ENCODE assay signal across 8 mouse cellular contexts in genomic region chr13:34873801-34874681, GRCm38 (mm10). TPM values are rescaled to one million over a fixed set of nuclear protein-coding genes. Genes with fewer than 3 reads are reported as not detected.
DNase-seq lines count a peak whose midpoint lies in the region; ATAC-seq and TF ChIP-seq lines count a peak whose summit lies in the region.

No protein-coding gene starts in this region.

- ATAC-seq in activated CD4-positive, CD25-positive, alpha-beta regulatory T cell, adult 4 months = peak; percentile 58

- TF ChIP-seq POLR2A in cortical plate, adult 2 months (IDR thresholded peaks at IDR 0.05; ENCODE audit: extremely low read depth, insufficient read depth, low read length) = peak; percentile 58

- H3K9me3 ChIP-seq in megakaryocyte, embryonic 14.5 days = no peaks in the 10 kb centered on the region

- no peaks in the 10 kb centered on the region for H3K27me3 ChIP-seq in megakaryocyte, embryonic 14.5 days (replicated peaks)

- H3K27ac ChIP-seq in cortical plate, adult 2 months (ENCODE audit: insufficient read depth, low read length) = 0 out of 2 replicates have a peak overlapping the region, but pooled peaks have one; percentile 1

- H3K36me3 ChIP-seq in megakaryocyte, embryonic 14.5 days (replicated peaks; ENCODE audit: low read length) = no peaks in the 10 kb centered on the region

- H3K4me3 ChIP-seq in cortical plate, adult 2 months (ENCODE audit: insufficient read depth, low read length) = peak overlapping the region; percentile 71
- H3K4me3 ChIP-seq in megakaryocyte, embryonic 14.5 days (replicated peaks) = peak overlapping the region; percentile 95

- DNase-seq in gastrocnemius, adult 8-10 months (ENCODE audit: low spot score in 2 of 2) = peak; percentile 85 to 94
- peak; percentile 74 for DNase-seq in hindlimb bud, embryonic 11.5 days (ENCODE audit: extremely low spot score, low read depth, low spot score)
- DNase-seq in left cerebral cortex, adult 8-10 months (ENCODE audit: low spot score in 2 of 2) = peak; percentile 82 to 94
- DNase-seq in right cerebral cortex, postnatal 10 days (ENCODE audit: low spot score in 2 of 2) = peak; percentile 97 to 98
- DNase-seq in urinary bladder, postnatal 25 days (ENCODE audit: low spot score) = peak; percentile 89

- no peaks in the 10 kb centered on the region for H3K4me1 ChIP-seq in cortical plate, adult 2 months (ENCODE audit: control insufficient read depth, insufficient read depth, low read length)
- peaks cover 25% of the 10 kb centered on the region for H3K4me1 ChIP-seq in megakaryocyte, embryonic 14.5 days

- no peak for TF ChIP-seq CTCF in cortical plate, adult 2 months (IDR thresholded peaks at IDR 0.05; ENCODE audit: extremely low read depth, insufficient read depth, low read length)

RNA-seq across cellular contexts. Expression of gene Prpf4b, which starts 1.1 kb away (rescaled TPM):
- 10 to 100 TPM; 56.8 to 90.8 TPM for polyA plus RNA-seq in activated CD4-positive, CD25-positive, alpha-beta regulatory T cell, adult 4 months (2017; shearing (Covaris generic))
- polyA plus RNA-seq in cortical plate, adult 2 months (2012; rRNA removed) = 91.6 and 103 TPM in 2 replicates
- total RNA-seq in gastrocnemius, adult 8-10 months (2022) = 10 to 100 TPM; 17.6 to 24.7 (median 19.7) TPM
- total RNA-seq in left cerebral cortex, adult 8-10 months (2022) = 10 to 100 TPM; 57.2 to 81.4 (median 72.1) TPM
- polyA plus RNA-seq in megakaryocyte, embryonic 14.5 days (2012; ENCODE audit: insufficient read depth, low replicate concordance) = 0.66 and 7.4 TPM in 2 replicates

RNA-seq across cellular contexts. Expression of gene Fam217a, which starts 50.1 kb away (rescaled TPM):
- not detected for polyA plus RNA-seq in activated CD4-positive, CD25-positive, alpha-beta regulatory T cell, adult 4 months (2017; shearing (Covaris generic))
- polyA plus RNA-seq in cortical plate, adult 2 months (2012; rRNA removed) = 0.68 and 0.88 TPM in 2 replicates
- total RNA-seq in gastrocnemius, adult 8-10 months (2022) = not detected
- total RNA-seq in left cerebral cortex, adult 8-10 months (2022) = 1 to 10 TPM in 3 of 4 experiments, under 1 TPM in 1; 0.98 to 1.6 (median 1.3) TPM
- polyA plus RNA-seq in megakaryocyte, embryonic 14.5 days (2012; ENCODE audit: insufficient read depth, low replicate concordance) = not detected in 2 replicates

RNA-seq across cellular contexts. Expression of gene 4933417A18Rik, which starts 50.2 kb away (rescaled TPM):
- polyA plus RNA-seq in activated CD4-positive, CD25-positive, alpha-beta regulatory T cell, adult 4 months (2017; shearing (Covaris generic)) = not detected
- polyA plus RNA-seq in cortical plate, adult 2 months (2012; rRNA removed) = not detected in 2 replicates
- total RNA-seq in gastrocnemius, adult 8-10 months (2022) = not detected
- not detected for total RNA-seq in left cerebral cortex, adult 8-10 months (2022)
- polyA plus RNA-seq in megakaryocyte, embryonic 14.5 days (2012; ENCODE audit: insufficient read depth, low replicate concordance) = not detected in 2 replicates

Comparison
In these comparisons a context has a peak if more than half of its experiments do, and no peak if none do; other contexts are left out.
1. Peak in every context shown above with its lines: DNase-seq, ATAC-seq, H3K4me3 ChIP-seq and H3K27ac ChIP-seq.